Mouse (Mus musculus) heart, embryonic 15.5 days (tissue): ENCODE data around the gene Rad17. TPM values are rescaled to one million over a fixed set of nuclear protein-coding genes. Genes with fewer than 3 reads are reported as not detected.

ENCODE experiments used
- ATAC-seq: fragments of 200-750 bp; cut with Nextera tagmentation; replicated peaks from 2 replicates; pipeline ENCODE4 v1.8.0; 2017; ENCODE audit warnings: low read depth, moderate TSS enrichment; ENCODE audit not compliant: insufficient number of reproducible peaks, insufficient read depth, low FRiP score
- H3K27ac ChIP-seq: fragments of 300-500 bp; sonication (generic); 2 replicates; pipeline ENCODE4 v1.5.1; 2015; ENCODE audit warnings: mild to moderate bottlenecking, inconsistent platforms
- H3K27me3 ChIP-seq: fragments of 300-500 bp; sonication (generic); 2 replicates; pipeline ENCODE4 v1.6.1; 2015; ENCODE audit warnings: inconsistent platforms
- H3K36me3 ChIP-seq: fragments of 300-500 bp; sonication (generic); 2 replicates; pipeline ENCODE4 v1.6.1; 2015; ENCODE audit warnings: mild to moderate bottlenecking, inconsistent platforms
- H3K4me1 ChIP-seq: fragments of 300-500 bp; sonication (generic); replicated peaks from 2 replicates; pipeline ENCODE4 v1.6.1; 2015; ENCODE audit warnings: inconsistent platforms
- H3K4me2 ChIP-seq: fragments of 300-500 bp; sonication (generic); 2 replicates; pipeline ENCODE4 v1.6.1; 2015; ENCODE audit warnings: inconsistent platforms, mild to moderate bottlenecking, moderate library complexity
- H3K4me3 ChIP-seq: fragments of 300-500 bp; sonication (generic); 2 replicates; pipeline ENCODE4 v1.5.1; 2015; ENCODE audit warnings: mild to moderate bottlenecking, inconsistent platforms
- H3K9ac ChIP-seq: fragments of 300-500 bp; sonication (generic); 2 replicates; pipeline ENCODE4 v1.6.1; 2015; ENCODE audit warnings: mild to moderate bottlenecking, inconsistent platforms
- H3K9me3 ChIP-seq: fragments of 300-500 bp; sonication (generic); replicated peaks from 2 replicates; pipeline ENCODE4 v1.6.1; 2016; ENCODE audit warnings: inconsistent platforms
- WGBS: fragments of 180-500 bp; shearing (Covaris S2); methylation state at CpG from one replicate; pipeline ENCODE4 v1.1.7; 2015; ENCODE audit warnings: mixed read lengths; 5-methylcytosine and 5-hydroxymethylcytosine counted together
- polyA plus RNA-seq: library from polyadenylated mRNA; unstranded; fragments of >200 nt; fragmentation: Nextera tagmentation; extraction: Ambion mirVana; gene quantifications from 2 replicates; pipeline ENCODE4 v1.2.1, GENCODE M21; 2015

Gene Rad17
- polyA plus RNA-seq, 1 experiment from 2014 or later: 21.6 TPM

GRCm38 (mm10) chr13:100612251-100612650 is 38.6 kb downstream of the Rad17 start:
- 92% methylated on average over 10 of the region's 10 CpGs for WGBS
- Histone ChIP-seq H3K27me3 (no peaks in the 10 kb centered on the region), H3K4me1 (peaks cover 3% of the 10 kb centered on the region), H3K36me3 (peaks cover 5% of the 10 kb centered on the region; the same call in 1 of the 2 replicates), H3K4me3 (no peak overlapping the region), H3K9me3 (0 out of 2 replicates have a peak, but pooled peaks cover 3% of the 10 kb centered on the region), H3K27ac (no peak overlapping the region), H3K4me2 (no peak overlapping the region), H3K9ac (no peak overlapping the region)
- no peak for ATAC-seq

DNA sequence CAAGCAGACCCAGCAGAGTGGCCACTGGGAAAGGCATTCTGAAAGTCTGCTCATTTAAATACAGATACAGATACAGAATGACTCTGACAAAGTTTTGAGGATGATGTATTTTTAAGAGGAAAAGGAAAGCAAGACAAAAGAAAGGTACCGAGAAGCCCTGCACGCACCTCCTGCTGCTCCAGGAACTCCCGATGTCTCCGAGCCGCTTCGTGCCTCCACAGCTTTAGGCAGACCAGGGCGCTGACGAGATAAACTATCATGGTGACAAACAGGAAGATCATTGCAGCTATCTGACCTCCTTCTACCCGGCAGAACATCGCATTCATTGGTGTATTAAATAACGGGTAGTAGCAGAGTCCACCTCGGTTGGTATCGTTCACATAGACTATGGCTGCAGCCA is 39.6 kb downstream of the Rad17 start:
- Histone ChIP-seq H3K27me3 (no peaks in the 10 kb centered on the region), H3K36me3 (0 out of 2 replicates have a peak, but pooled peaks cover 5% of the 10 kb centered on the region), H3K9ac (no peak overlapping the region), H3K4me1 (0 out of 2 replicates have a peak, but pooled peaks cover 3% of the 10 kb centered on the region), H3K9me3 (0 out of 2 replicates have a peak, but pooled peaks cover 3% of the 10 kb centered on the region), H3K27ac (no peak overlapping the region), H3K4me3 (no peak overlapping the region), H3K4me2 (no peak overlapping the region)
- 74% methylated on average over 13 of the region's 13 CpGs for WGBS
- ATAC-seq: no peak

- Histone ChIP-seq H3K9ac (no peak overlapping the region), H3K36me3 (0 out of 2 replicates have a peak, but pooled peaks cover 5% of the 10 kb centered on the region), H3K4me3 (no peak overlapping the region), H3K27me3 (no peaks in the 10 kb centered on the region), H3K4me1 (0 out of 2 replicates have a peak, but pooled peaks cover 3% of the 10 kb centered on the region), H3K9me3 (0 out of 2 replicates have a peak, but pooled peaks cover 3% of the 10 kb centered on the region), H3K27ac (no peak overlapping the region), H3K4me2 (no peak overlapping the region)
- WGBS: 88% methylated on average over 8 of the region's 8 CpGs
- no peak for ATAC-seq
Observed at GRCm38 (mm10) chr13:100607756-100608155, 43.1 kb downstream of the Rad17 start.

DNA sequence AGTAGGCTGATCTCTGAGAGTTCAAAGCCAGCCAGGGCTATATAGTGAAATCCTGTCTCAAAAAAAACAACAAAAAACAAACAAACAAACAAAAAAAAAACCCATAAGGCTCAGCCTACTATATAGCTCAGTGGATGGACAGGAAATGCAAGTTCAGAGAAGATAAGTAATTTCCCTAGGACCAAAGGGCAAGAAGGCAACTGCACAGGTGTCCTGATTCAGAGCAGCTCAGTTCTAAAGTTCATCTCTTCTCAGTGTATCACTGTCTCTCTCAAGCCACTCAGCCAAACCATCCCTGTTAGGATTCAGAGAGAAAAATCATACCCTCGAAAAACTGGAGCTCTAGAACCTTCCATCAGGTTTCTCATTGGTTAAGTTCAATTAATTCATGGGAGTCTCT is 45.0 kb downstream of the Rad17 start:
- no peak for ATAC-seq
- Histone ChIP-seq H3K4me1 (0 out of 2 replicates have a peak, but pooled peaks cover 5% of the 10 kb centered on the region), H3K36me3 (no peaks in the 10 kb centered on the region), H3K4me3 (no peak overlapping the region), H3K27me3 (no peaks in the 10 kb centered on the region), H3K27ac (no peak overlapping the region), H3K9me3 (0 out of 2 replicates have a peak, but pooled peaks cover 3% of the 10 kb centered on the region), H3K4me2 (no peak overlapping the region), H3K9ac (no peak overlapping the region)
- WGBS: 61% methylated on average over 1 of the region's 1 CpGs

GRCm38 (mm10) chr13:100603738-100604095 is 47.1 kb downstream of the Rad17 start:
- 0 out of 2 replicates have a peak, but pooled peaks cover 3% of the 10 kb centered on the region for H3K9me3 ChIP-seq
- H3K27me3 ChIP-seq: no peaks in the 10 kb centered on the region
- 85% methylated on average over 11 of the region's 11 CpGs for WGBS
- H3K4me3 ChIP-seq: no peak overlapping the region
- ATAC-seq: no peak
- no peak overlapping the region for H3K4me2 ChIP-seq
- H3K36me3 ChIP-seq: no peaks in the 10 kb centered on the region
- H3K4me1 ChIP-seq: 0 out of 2 replicates have a peak, but pooled peaks cover 5% of the 10 kb centered on the region
- H3K27ac ChIP-seq: no peak overlapping the region
- H3K9ac ChIP-seq: no peak overlapping the region

GRCm38 (mm10) chr13:100603031-100603737 is 47.7 kb downstream of the Rad17 start:
- no peak overlapping the region for H3K4me2 ChIP-seq

DNA sequence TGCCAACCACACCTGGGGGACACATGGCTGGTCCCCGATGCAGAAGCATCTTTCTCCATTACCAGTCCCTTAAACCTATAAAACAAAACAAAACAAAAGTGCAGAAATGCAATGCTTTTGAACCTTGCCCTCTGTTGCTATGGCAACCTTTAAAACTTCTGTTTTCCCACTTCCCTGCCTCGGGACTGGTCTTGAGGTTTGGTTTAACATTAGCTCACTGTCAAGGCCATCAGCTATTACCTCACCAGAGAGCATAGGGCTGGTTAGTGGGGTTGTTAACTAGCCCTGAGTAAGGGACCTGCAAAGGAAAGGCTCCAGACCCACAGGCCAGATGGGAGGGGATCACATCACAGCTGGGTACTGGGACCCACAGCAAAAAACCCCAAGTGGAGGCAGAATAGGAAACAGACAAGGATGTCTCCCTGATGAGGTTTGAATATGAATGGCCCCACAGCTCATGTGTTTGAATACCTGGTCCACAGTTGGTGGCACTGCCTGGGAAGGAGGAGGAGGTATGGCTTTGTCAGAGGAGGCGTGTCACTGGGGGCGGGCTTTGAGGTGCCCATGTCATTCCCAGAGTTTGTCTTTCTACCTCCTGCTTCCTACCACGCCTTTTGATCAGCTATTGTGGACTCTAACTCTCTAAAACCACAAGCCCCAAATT is 48.5 kb downstream of the Rad17 start:
- Histone ChIP-seq H3K4me2 (no peak overlapping the region), H3K4me1 (0 out of 2 replicates have a peak, but pooled peaks cover 5% of the 10 kb centered on the region), H3K36me3 (no peaks in the 10 kb centered on the region), H3K9ac (no peak overlapping the region), H3K27me3 (no peaks in the 10 kb centered on the region), H3K27ac (no peak overlapping the region), H3K4me3 (no peak overlapping the region), H3K9me3 (no peaks in the 10 kb centered on the region)
- 72% methylated on average over 5 of the region's 5 CpGs for WGBS
- ATAC-seq: no peak

More at GRCm38 (mm10) chr13:100603031-100603737, 47.7 kb downstream of the Rad17 start:
- Histone ChIP-seq H3K27ac (no peak overlapping the region), H3K4me1 (0 out of 2 replicates have a peak, but pooled peaks cover 5% of the 10 kb centered on the region), H3K4me3 (no peak overlapping the region), H3K36me3 (no peaks in the 10 kb centered on the region), H3K9me3 (0 out of 2 replicates have a peak, but pooled peaks cover 3% of the 10 kb centered on the region), H3K9ac (no peak overlapping the region), H3K27me3 (no peaks in the 10 kb centered on the region)
- no peak for ATAC-seq
- 84% methylated on average over 10 of the region's 10 CpGs for WGBS

DNA sequence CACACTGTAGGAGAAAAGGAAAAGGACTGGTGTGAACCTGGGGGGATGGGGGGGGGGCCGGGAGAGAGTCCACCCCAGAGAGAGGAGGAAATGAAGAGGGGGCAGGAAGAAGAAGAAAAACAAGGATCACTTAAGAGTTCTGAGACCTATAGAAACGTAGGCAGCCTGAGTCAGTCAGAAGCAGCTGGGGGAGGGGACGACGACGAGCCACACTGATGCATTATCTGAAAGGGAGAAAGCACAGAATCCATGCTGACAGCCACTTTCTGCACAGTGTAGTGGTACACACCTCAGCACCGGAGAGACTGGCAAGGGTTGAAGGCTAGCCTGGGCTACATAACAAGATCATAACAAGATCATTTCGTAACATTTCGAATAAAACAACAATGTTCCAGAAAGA is 49.8 kb downstream of the Rad17 start:
- Histone ChIP-seq H3K4me3 (peak overlapping the region; percentile 21), H3K4me2 (peak overlapping the region; percentile 38), H3K4me1 (0 out of 2 replicates have a peak, but pooled peaks cover 2% of the 10 kb centered on the region), H3K9me3 (no peaks in the 10 kb centered on the region), H3K27ac (peak overlapping the region; percentile 44; the same call in 1 of the 2 replicates), H3K36me3 (no peaks in the 10 kb centered on the region), H3K9ac (no peak overlapping the region), H3K27me3 (no peaks in the 10 kb centered on the region)
- no peak for ATAC-seq
- 40% methylated on average over 8 of the region's 8 CpGs for WGBS

- WGBS: 56% methylated on average over 12 of the region's 12 CpGs
Observed at GRCm38 (mm10) chr13:100600317-100600716, 50.5 kb downstream of the Rad17 start.

DNA sequence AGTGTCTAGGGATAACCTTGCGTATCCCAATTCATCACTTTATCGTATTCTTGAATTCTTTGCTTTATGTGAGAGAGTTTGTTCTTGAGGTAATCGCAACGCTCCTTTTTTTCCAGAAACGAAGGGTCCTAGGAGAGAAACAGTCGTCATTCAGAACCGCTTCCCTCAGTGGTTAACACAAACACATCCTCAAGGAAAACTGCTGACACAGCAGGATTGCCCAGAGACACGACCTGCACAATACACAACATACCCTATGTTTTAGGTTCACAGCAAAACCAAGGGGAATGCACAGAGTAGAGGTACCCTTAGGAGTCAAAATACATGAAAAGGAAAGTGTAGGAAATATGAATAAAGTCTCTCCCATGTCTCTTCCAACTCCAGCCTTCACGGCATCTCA is 53.6 kb downstream of the Rad17 start:
- WGBS: 75% methylated on average over 9 of the region's 9 CpGs
- H3K27me3 ChIP-seq: no peaks in the 10 kb centered on the region
- ATAC-seq: no peak
- no peak overlapping the region for H3K27ac ChIP-seq
- H3K4me3 ChIP-seq: no peak overlapping the region
- H3K9me3 ChIP-seq: no peaks in the 10 kb centered on the region
- no peaks in the 10 kb centered on the region for H3K36me3 ChIP-seq
- H3K4me1 ChIP-seq: 0 out of 2 replicates have a peak, but pooled peaks cover 2% of the 10 kb centered on the region
- H3K9ac ChIP-seq: no peak overlapping the region
- H3K4me2 ChIP-seq: no peak overlapping the region

More at GRCm38 (mm10) chr13:100600317-100600716, 50.5 kb downstream of the Rad17 start:
- Histone ChIP-seq H3K4me1 (0 out of 2 replicates have a peak, but pooled peaks cover 2% of the 10 kb centered on the region), H3K27me3 (no peaks in the 10 kb centered on the region), H3K4me2 (peak overlapping the region; percentile 38), H3K27ac (peak overlapping the region; percentile 44), H3K36me3 (no peaks in the 10 kb centered on the region), H3K9ac (no peak overlapping the region), H3K4me3 (peak overlapping the region; percentile 21; the same call in 1 of the 2 replicates), H3K9me3 (no peaks in the 10 kb centered on the region)
- no peak for ATAC-seq

GRCm38 (mm10) chr13:100595552-100595885 is 55.3 kb downstream of the Rad17 start:
- no peaks in the 10 kb centered on the region for H3K9me3 ChIP-seq
- H3K4me3 ChIP-seq: no peak overlapping the region
- ATAC-seq: no peak
- no peaks in the 10 kb centered on the region for H3K27me3 ChIP-seq
- H3K36me3 ChIP-seq: no peaks in the 10 kb centered on the region
- H3K27ac ChIP-seq: no peak overlapping the region
- no peak overlapping the region for H3K9ac ChIP-seq
- no peak overlapping the region for H3K4me2 ChIP-seq
- no peaks in the 10 kb centered on the region for H3K4me1 ChIP-seq
- WGBS: 78% methylated on average over 3 of the region's 3 CpGs
